Mouse (Mus musculus): ENCODE data around the gene Mogs.
A peak's percentile ranks its signal among the peaks of the same experiment; 100 is the strongest.

Gene Mogs

DNA sequence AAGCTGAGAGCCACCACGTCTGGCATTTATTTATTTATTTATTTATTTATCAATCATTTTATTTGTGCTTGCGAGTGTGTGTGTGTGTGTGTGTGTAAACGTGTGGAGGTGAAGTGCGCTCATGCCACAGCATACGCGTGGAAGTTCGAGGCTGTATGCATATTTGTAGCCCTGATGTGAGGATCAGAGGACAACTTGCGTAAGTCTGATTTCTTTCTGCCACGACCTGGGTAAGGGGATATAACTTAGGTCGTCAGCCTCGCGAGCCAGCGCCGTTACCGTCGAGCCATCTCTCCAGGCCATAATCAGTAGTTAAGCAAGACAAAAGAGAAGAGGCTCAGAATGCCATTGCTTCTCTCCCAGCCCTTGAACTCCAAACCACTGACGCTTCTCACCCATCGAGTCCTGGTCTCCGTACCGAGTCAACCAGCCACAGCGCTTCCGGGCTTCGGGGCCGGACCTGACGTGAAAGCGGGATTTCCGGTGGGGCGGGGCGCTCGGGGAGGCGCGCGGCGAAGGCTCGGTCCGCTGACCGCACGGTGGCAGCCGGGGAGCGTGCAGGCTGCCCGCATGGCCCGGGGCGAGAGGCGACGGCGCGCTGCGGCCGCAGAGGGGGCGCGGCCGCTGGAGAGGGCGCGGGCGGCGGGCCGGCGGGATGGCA, at the start of gene Mogs:
Gene Mogs, plus strand, starts transcription at position 486 of the 661 bp plus-strand sequence.
- peak; percentile 75 for DNase-seq (ENCODE audit: low read depth, low spot score)

DNA sequence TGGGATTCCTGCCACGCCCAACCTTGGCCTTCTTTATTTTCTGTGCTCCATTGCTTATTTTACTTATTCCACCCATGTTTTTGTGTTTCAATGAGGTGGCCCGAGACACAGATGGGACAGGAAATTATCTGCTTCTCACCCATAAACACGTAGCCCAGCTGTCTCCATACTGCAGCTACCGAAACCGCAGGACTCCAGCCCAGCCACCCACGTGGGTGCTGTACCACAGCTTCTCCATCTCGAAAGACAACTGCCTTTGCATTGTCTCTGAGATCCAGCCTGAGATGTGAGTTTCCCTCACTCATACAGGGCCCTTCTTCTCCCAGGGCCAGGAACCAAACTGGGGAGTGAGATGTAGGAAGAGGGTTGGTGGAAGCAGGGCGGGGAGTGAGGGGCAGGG, 49.3 kb upstream of the Mogs start:
- DNase-seq (ENCODE audit: low read depth, low spot score), result no peak

DNA sequence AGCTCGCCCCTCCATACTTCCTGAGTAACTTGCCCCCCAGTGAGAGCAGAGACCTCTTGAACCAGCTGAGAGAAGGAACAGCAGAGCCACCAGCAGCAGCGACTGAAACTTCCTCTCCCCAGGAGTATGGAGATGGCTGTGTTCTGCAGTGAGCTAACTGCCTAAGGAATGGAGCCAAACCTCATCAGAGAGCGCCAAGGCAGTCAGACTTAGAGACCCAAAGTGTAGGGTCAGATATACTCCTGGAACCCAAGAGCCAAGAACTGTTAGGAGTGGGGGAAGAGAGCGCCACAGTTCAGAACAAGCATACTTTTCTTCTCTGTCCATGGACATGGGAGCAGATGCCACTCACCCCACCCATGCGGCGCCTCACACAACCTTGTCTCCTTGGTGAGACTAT, 48.9 kb upstream of the Mogs start:
- DNase-seq (ENCODE audit: low read depth, low spot score), result no peak

DNA sequence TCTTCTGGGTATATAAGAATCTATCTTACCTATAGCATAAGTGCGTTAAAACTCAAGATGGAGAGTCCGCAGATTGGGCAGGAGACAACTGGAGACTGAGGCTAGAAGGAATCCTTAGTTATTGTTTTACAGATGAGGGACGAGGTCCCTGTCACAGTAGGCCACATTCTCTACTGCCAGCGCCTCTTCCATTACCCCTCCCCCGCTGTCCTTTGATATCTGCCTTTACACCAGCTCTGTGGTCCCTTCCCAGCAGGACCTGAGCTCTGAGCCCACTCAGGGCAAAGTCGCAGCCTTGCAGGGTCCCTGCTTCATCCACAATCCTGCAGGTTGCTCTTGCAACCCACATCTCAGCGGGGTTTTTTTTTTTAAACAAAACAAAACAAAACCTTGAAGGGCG, 47.1 kb upstream of the Mogs start:
- DNase-seq (ENCODE audit: low read depth, low spot score), result no peak

DNA sequence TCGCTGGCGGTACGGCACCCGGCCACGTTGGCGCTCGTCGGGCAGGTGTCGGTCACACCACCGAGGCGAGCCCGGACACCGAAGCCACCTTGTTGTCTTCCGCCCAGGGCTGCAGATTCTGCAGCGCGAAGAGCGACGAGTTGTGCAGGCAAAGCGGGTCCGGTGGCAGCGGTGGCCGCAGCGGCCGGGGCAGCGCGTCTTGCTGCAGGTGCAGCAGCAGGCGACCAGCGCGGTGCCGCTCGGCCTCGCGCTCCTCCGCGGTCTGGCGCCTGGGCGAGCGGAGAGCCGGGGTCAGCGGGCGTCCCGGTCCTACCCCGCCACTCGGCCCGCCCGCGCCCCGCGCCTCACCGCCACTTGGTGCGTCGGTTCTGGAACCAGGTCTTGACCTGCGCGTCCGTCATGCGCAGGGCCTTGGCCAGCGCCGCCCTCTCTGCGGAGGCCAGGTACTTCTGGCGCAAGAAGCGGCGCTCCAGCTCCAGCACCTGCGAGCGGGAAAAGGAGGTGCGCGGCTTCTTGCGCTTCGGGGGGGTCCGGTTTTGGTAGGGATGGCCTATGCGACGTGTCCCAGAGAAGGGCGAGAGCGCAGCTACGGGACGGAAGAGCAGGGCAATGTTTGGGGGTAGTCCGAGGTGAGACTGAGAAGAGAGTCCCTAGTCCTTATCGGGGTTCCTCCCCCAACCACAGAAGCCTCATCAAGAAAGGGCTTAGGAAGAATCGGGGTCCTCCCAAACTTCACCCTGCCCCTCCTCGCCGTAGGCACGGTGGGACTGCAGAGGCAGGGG, 46.4 kb upstream of the Mogs start:
- DNase-seq (ENCODE audit: low read depth, low spot score), result no peak

DNA sequence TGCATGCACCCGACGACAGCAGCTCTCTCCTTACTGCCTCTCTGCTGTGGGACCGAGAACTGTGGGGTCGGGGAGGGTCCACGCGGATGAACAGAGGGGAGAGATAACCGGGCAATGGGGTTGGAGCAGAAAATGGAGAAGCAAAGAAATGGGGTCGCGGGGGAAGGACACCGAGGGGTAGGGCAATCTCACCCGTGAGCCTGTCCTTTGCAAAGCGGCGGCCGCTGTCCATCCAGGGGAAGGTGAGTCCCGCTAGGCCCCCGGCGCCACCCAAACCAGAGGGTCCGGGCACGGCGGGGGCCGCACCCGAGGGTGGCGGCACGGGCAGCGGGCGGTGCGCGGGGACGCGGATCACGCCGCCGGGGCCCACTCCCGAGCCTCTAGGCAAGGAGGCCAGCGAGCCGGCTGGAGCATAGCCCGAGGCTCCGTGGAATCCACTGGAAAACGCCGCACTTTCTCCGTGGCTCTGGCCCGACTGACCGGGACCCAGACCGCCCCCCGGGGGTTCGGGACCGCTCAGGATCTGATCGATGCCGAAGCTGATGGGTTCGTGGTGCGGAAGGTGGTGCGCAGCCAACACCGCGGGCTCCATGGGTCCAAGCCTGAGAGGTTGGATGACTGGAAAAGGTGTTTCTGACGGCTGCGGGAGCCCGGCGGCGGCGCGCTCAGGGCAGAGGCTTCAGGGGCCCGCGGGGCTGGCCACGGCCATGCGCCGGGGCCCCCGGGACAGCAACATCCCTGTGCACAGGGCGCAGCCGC, 45.6 kb upstream of the Mogs start:
- DNase-seq (ENCODE audit: low read depth, low spot score), result no peak

DNA sequence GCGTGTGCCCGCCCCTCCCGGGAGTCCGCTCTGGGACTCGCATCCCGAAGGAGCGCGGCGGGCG, 45.2 kb upstream of the Mogs start, which contains the start of gene Tlx2:
Gene Tlx2, minus strand, starts transcription at position 47 of the 64 bp plus-strand sequence.
- DNase-seq (ENCODE audit: low read depth, low spot score), result no peak

DNA sequence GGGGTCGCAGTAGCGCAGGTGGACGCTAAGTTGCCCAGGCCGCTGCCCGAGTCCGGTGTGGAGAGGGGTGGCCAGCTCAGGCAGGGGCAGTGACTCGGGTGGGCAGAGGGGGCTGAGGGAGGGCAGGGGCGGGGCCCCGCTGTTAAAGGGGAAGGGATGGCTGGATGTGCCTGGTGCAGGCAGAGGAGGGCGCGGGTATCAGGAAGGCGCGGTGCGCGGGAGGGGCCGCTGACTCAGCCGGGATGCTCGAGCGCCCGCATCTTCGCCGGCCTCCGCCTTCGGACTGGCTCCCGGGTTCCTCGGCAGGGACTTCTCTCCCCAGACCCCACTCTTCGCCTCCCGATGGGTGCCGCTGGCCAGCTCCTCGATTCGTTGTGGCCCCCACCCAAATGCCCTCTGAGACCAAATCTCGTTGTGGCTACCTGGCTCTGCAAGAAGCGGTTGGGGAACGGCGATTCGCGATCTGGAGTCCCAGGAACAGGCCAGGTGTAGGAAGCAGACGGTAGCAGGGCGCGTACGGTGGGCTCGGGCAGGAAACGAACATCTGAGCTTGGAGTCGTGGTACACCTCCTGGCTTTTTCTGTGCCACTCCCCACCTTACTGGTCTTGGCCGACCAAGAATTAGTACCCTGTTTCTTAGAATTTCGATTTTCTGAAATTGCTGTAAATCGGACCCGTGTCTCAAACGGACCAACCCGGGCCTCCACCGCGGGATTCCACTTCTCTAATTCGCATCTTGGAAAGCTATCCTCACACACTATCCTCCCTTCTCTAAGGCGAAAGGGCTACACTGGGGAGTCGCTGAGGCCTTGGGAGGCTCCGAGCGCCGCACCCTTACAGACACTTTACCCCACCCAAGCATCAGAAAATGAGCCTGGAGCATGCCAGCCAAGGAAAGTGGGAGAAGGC, 44.7 kb upstream of the Mogs start:
- DNase-seq (ENCODE audit: low read depth, low spot score), result peak; percentile 56

DNA sequence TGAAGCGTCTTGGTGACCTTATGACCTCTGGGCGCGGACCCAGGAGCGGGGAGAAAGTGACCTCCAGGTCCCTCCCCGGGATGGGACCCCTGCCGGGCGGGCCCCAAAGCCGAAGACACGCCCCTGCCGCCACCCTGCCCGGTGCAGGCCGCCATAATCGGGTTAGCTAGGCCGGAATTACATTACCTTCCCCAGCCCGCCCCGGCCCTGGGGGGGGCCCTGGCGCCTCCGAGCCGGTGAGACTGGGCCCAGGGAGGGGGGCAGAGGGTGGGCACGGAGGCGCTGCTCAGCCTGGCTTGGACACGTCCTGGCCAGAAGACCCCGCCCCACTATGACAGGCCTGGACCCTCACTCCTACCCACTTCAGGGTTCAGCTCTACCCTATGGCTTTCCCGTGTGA, 44.1 kb upstream of the Mogs start:
- DNase-seq (ENCODE audit: low read depth, low spot score), result peak; percentile 64

DNA sequence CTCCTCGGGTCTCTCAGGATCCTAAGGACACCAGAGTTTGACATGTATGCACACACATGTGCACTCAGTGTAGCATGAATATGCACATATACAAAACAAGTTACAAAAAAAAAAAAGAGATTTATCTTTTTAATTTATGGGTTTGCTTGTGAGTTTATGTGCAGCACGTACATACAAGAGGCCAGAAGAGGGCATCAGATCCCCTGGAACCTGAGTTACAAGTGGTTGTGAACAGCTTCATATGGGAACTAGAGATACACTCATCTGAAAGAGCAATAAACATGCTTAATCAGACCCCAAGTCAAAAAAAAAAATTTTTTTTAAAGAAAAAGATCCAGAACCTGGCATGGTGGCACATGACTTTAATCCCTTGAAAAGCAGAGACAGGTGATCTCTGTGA, 40.3 kb upstream of the Mogs start:
- no peak for DNase-seq (ENCODE audit: low read depth, low spot score)

DNA sequence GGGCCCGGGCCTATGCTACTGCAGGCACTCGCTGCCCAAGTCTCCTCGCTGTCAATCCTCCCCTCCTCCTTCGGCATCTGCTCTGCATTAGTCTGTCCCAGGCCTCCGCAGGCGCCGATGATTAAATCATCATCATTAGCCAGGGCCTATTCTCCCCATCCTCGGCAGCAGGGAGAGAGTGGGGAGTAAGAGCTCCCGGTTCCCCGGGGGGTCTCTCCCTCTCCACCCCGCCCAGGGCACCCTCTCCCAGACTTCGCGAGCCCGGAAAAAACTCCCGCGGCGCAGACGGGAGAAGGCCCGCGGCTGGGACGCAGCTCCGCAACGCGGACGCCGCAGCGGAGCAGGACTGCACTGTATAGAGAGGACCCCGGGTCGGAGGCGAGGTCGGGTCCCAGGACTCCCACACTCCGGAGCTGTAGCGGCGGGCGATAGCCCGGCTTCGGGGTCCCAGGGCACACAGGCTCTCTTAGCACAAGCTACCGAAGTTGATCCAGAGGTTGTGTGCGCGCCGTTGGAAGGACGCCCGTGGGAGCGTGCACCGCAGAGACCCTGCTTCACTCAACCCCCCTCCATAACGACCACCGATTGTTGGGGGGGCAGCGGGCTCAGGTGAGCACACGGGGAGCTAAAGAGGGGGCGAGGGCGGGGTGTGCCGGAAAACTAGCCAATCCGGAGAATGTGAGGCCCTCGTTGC, 37.5 kb upstream of the Mogs start, which contains the start of gene Pcgf1:
Gene Pcgf1, plus strand, starts transcription at position 240 of the 694 bp plus-strand sequence.
- DNase-seq (ENCODE audit: low read depth, low spot score), result no peak

DNA sequence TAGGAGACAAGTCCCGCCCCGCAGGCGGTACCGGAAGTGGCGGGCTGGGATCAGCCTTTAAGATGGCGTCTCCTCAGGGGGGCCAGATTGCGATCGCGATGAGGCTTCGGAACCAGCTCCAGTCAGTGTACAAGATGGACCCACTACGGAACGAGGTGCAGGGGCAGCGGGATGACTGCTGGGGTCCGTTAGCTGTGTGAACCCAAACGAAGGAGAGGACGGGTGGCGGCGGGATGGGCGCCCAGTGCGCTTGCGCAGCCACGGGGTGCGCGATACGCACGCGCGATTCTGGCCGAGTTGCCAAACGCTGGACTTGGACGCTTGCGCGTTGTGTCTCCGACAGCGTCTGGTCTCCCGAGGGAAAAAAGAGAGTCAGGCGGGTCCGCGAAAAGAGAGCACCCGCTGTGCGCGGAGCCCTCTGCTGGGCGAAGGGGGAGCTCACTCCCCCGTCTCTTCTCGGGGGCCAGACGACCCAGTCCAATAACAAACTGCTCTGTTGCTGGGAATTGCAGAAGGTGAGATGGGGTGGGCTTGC, 36.9 kb upstream of the Mogs start:
- DNase-seq (ENCODE audit: low read depth, low spot score), result peak; percentile 98

DNA sequence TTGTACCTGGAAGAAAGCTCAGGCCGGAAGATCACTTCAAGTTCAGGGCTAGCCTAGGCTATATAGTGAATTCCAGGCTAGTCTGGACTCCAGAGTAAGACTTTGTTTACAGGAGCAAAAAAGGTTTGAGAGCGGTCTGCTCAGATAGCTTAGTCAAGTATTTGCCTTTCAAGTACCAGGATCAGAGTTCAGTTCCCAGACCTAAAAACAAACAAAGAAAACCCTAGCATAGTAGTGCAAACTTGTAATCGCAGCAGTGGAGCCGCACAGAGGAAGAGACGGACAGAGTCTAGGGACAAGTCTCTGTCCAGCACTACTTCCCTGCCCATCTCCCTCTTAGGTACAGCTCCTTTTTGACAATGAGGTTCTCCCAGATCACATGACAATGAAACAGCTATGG, 35.1 kb upstream of the Mogs start:
- no peak for DNase-seq (ENCODE audit: low read depth, low spot score)

DNA sequence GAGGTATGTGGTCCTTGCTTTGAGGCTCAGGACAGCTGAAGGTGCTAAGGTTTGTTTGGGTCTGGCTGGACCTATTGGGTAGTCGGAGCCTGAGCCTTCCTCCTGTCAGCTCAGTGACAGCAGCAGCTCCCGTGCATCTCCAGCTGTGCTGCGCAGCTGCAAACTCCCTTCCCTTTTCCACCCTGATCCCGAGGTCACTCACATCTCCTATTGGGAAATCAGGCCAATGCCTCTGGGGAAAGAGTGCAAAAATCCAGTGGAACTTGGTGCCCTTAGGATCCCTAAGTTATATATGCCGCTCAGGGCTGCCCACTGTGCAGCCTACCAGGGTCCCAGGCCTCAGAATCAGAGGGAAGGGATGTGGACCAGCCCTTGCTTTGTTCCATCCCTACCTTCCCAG, 31.8 kb upstream of the Mogs start:
- no peak for DNase-seq (ENCODE audit: low read depth, low spot score)

DNA sequence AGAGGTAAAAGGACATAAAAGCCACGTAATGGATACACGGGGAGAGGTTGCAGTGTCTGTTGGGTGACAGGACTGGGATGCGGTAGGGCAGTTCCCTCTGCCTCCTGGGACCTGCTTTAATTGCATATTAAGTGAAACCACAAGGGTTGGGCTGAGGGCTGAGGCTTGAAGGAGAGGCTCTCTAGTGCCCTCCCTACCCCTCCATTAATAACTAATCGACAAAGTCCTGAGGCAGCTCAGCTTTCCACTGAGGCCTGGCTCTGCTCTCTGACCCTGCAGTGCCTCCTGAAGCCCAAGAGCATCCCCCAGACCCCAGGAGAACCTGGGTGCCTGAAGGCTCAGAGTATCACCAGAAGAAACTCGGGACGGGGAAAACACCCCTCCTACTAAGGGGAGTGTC, 30.8 kb upstream of the Mogs start:
- DNase-seq (ENCODE audit: low read depth, low spot score), result no peak

DNA sequence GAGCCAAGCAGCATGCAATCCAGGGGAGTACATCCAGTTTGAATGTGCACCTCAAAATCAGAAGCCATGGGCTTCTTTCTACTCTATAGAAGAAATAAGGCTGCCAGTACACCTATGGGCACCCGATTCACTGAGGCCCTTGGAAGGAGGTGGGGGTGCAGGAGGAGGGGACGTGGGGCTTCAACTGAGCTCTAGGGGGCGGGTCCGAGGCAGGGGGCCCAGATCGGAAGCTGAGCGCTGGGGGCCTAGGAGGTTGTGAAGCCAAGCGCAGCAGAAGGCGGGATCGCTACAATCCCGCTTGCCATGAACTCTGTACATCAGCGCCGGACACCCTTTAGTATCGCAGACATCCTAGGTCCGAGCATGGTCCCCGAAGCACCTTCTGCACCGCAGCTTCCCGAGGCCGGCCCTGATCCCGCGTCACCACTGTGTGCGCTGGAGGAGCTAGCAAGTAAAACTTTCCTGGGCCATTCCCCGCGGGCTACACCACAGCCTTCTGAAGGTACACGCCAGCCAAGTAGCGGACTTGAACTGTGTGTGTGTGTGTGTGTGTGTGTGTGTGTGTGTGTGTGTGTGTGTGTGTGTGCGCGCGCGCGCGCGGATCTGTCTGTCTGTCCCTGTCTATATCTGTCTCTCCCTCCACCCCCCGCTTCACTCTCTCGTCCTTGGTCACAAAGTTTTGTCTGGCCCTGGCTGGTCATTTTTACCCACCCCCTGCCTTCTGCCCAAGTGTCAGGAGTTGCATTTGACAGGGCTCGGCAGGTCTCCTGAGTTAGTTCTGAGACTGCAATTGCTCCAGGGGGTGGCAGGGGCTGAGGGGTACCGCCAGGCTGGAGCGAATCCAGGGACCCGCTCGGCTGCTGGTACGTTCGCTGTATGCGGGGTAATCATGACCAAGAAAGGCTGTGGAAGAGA, 28.9 kb upstream of the Mogs start, which contains the start of gene Lbx2:
Gene Lbx2, plus strand, starts transcription at position 247 of the 915 bp plus-strand sequence.
- DNase-seq (ENCODE audit: low read depth, low spot score), result no peak

DNA sequence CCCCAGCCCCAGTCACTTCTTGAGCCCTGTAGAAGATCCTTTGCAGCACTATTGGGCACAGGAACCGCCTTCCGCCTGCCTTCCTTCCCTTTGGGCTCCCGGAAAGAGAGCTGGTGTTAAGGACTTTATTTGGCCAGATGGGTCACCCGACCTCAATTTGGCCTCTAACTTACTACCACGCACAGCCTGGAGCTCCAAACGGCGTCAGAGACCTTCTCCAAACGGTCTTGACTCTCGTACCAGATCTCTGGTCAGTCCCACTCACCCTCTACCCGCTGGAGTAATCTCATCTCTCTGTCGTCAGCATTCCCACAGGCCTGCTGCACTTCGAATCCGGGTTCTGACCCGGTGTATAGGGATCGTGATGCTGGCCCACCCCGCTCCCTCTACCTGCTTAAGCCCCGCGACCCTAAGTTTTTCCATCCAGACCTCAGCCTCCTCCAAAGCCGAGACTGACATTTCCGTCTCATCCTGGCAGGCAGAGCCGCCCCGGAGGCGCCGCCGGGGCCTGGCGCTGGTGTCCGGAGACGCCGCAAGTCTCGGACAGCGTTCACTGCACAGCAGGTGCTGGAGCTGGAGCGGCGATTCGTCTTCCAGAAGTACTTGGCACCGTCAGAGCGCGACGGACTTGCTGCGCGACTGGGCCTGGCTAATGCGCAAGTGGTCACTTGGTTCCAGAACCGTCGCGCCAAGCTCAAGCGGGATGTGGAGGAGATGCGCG, 27.9 kb upstream of the Mogs start:
- no peak for DNase-seq (ENCODE audit: low read depth, low spot score)

DNA sequence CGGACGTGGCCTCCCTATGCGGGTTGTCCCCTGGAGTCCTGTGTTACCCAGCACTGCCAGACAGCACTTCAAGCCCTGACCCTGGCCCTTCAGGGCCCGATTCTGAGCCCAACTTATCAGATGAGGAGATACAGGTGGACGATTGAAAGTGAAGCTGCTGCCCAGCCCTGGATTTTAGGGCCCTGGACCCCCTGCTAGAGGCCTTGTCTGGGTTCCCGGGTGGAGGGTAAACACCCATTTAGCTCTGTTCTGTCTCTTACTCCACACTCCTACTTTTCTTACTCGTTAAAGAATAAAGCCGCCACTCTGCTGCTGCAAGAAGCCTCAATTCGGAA, 27.4 kb upstream of the Mogs start:
- no peak for DNase-seq (ENCODE audit: low read depth, low spot score)

DNA sequence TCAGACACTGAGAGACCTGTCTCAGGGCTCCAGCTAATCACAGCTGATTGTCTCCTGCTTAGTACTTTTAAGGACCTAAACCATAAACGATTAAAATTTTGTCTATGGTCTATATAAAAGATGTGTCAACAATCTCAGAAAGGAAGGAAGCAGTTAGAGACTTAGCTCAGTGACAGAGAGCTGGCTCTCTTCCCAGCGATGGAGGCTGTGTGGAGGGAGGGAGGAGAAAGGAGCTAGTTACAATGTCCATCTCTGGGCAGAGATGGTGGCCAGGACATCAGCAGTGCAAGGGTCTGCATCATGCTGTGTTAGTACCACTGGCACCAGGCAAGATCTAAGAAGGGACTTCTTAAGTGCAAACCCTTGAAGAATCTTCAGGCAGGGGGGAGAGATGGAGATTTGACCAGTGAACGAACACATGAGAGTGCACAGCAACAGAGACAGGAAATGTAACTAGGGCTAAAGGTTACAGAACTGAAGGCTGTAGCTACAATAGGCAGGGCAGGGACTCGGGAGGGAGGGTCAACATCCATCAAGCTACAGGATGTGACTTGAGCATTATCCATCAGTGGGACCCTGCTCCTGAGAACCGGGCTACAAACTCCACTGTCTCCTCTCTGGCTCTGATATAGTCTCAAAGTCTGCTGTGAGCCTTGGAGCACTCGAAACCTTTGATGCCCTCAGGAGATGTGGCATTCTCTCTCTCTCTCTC, 22.7 kb upstream of the Mogs start:
- DNase-seq (ENCODE audit: low read depth, low spot score), result no peak

Data from retina, adult 2 months (tissue).